Mouse (Mus musculus) thymus, postnatal 10 days (tissue): ENCODE measurements around the gene Pgd.
"Not testable (repeated sequence)": the region's sequence is repeated elsewhere in the genome, so short reads cannot be mapped to it uniquely, and the experiment has no call there.

Source experiments
- DNase-seq, 2 experiments: peaks; one replicate each; pipeline ENCODE4 v3.0.0; 2021; ENCODE audit warnings: low spot score in 2 of 2

Gene Pgd

DNA sequence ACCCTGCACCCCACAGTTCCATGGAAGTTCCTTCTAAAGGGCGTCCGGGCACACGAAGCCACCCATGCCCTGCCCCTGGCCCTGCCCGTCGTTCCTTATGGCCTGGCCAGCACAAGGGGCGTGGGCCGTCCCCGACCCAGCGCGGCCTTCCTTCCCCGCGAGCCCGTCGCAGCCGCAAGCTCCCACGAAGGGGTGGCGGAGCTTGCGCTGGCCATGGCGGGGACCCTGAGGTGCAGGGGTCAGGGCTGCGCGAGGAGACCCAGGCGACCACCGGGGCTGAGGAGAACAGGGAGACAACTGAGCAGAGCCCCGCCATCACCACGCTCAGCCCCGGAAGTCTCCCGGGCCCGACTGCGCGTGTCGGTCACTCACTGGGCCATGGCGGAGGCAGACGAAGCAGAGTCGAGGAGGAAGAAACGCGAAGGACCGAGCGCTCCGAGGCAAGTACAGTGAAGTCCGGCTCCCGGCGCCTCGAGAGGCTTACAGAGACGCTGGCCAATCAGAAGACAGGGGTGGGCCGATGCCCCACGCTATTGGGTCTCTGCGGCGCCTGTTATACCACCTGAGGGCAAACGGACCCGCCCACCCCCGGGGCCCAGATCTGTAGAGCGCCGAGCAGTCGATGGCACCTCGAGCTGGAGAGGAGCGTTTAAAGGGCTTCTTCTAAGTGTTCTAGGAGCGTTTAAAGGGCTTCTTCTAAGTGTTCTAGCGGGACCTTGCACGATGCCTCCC, at the start of gene Pgd:
TSS of gene Pgd (minus strand) at position 557 of the 732 bp plus-strand sequence.
- DNase-seq: peak; percentile 94 to 95

DNA sequence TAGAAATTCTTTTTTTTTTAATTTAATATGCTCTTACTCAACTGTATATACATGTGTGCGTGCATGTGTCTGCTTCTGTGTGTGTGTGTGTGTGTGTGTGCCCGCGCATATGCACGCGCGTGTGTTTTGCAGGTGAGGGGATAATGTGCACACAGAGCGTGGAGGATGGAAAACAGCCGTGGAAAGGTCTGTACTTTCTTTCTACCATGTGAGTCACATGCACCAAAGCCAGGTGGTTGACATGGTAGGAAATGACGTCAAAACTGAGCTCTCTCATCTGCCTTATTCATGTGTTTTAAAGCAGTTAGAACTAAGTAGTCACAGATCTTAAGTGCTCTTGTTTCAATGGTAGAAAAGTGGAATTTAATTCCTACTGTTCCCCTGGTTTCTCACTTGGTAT, 49.4 kb upstream of the Pgd start:
- DNase-seq: peak in 1 of 2 experiments; percentile 22

DNA sequence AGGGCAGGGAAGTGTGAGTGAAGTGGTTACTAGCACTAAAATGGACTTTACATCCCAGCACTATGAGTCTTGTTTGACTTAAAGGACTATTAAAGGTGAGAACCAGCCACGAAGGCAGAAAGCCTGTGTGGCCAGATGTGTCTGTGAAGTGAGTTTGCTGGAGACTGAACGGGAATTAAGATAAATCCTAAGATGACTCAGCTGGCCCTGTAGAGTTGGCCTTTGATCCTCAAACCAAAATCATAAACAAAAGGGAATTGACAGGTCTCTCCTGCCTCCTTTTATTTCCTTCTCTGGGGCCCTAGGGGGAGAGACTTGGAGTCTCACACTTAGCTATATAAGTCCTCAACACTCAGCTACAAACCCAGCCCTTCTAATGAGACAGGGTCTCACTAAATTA, 48.8 kb upstream of the Pgd start:
- DNase-seq: no peak

DNA sequence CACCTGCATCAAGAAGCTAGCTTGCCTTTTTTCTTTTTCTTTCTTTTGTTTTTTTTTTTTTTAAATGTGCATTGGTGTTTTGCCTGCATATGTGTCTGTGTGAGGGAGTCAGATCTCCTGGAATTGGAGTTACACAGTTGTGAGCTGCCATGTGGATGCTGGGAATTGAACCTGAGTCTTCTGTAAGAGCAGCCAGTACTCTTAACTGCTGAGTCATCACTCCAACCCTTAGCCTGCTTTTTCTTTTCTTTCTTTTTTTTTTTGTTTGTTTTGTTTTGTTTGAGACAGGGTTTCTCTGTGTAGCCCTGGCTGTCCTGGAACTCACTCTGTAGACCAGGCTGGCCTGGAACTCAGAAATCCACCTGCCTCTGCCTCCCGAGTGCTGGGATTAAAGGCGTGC, 47.9 kb upstream of the Pgd start:
- DNase-seq: not testable (repeated sequence)

DNA sequence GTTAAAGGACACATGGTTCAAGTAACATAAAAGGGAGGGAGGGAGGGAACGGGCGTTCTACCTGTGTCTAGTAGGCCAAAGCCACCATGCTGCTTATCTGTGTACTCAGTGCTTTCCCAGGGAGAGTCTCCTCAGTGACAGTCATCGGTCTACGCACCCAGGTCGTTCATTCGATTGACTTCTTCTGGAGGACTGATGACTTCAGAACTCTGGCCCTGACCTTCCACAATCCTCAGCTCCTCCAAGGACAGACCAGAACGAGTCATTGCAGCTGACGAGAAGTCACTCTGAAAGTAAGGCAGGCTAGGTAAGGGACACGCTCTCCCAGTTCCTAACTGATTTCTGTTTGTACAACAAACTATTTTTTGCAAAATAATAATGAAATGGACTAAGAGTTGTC, 46.9 kb upstream of the Pgd start:
- no peak for DNase-seq

DNA sequence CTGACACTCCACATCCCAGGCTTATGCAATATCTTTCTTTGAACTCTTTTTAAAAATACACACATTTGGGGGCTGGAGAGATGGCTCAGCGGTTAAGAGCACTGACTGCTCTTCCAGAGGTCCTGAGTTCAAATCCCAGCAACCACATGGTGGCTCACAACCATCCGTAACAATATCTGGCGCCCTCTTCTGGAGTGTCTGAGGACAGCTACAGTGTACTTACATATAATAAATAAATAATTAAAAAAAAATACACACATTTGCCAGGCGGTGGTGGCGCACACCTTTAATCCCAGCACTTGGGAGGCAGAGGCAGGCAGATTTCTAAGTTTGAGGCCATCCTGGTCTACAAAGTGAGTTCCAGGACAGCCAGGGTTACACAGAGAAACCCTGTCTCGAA, 44.9 kb upstream of the Pgd start:
- not testable (repeated sequence) for DNase-seq

DNA sequence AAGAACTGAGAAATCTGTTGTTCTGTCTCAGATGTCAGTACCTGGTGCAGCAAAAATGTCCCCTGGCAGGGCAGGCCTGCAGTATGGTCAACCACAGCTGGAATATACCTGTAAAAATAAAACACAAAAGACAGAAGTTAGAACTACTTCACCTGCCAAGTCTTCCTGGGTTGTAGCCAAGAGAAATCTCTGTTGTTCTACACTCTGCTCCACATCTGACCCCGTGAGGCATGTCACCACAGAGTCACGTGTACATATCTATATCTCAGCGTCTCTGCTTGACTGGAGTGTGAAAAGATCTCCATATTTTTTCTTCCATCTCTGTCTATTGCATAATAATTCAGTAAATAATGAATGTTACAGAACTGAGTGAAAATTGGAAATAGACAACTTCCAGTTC, 35.9 kb upstream of the Pgd start:
- DNase-seq: no peak

DNA sequence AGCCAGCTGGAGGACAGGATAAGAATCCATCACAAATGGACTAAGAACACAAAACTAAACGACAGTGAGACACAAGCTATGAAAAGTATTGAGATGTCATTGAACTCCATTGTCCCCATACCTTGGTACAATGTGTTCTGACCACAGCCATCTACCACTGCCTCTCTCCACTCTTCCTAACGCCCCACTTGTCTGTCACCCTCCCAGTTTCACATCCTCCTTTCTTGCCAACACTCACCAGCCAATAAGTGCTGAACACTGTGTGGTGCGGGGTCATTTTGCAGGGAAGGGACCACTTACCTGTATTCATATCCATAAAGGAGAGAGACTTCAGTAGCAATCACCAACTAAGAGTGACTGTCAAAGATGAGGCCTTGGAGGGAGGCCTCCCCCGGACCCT, 34.5 kb upstream of the Pgd start:
- no peak for DNase-seq

DNA sequence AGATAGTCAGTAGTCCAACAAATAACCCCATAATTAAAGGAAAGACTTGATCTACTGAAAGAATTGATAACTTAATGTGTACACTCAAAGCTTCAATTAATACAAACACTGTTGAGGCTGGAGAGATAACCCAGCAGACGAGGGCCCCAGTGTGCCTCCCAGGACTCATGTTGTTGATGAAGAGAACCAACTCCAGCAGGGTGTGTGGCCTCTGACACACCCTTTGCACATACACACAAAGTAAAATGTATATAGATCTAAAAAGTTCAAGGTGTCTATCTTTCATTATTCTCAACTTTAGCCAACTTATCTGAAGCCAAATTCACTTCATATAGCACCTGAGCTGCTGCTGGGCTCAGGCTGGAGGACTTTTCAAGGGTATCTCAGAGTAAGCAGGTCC, 30.6 kb upstream of the Pgd start:
- no peak for DNase-seq

DNA sequence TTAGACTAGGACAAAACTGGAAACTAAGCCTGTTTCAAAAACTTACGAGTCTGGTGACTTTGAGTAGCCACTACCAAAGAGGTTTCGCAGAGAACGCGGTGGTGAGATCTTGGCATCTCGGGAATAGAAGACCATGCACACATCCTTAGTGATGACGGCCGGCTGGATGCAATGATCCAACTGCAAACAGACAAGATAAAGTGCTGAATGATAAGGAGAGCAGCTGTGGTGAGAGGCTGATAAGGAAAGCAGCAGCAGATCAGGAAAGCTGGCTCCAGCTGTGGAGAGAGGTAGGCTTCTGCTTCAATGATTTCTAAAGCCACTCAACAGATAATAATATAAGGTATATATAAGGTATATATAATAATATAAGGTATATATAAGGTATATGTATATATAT, 24.5 kb upstream of the Pgd start:
- no peak for DNase-seq

DNA sequence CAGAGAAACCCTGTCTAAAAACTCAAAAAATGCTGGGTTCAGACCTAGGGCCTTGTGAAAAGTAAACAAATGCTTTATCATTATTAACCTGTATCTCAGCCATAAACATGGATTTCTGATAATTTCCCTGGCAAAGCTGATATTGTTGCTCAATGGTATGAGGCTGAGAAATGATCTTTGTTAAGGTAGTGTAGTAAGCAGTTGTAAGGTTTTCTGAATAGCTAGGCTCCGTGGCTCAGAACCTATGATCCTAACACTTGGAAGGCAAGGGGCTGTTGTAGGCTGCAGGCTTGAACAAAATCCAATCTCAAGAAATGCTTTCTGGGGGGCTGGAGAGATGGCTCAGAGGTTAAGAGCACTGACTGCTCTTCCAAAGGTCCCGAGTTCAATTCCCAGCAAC, 22.0 kb upstream of the Pgd start:
- no peak for DNase-seq

DNA sequence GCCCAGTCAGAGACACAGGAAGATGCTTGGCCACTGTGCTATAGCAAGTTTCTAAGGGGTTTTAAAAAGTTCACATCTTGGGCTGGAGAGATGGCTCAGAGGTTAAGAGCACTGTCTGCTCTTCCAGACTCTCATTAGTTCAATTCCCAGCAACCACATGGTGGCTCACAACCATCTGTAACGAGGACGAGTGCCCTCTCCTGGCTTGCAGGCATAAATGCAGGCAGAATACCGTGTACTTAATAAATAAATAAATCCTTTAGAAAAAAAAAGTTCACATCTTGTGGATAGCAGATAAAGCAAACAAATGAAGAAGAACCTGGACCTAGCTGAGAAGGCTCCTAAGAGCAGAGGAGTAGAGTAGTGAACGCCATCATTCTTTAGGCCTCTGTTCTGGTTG, 16.2 kb upstream of the Pgd start:
- DNase-seq: peak in 1 of 2 experiments; percentile 11

DNA sequence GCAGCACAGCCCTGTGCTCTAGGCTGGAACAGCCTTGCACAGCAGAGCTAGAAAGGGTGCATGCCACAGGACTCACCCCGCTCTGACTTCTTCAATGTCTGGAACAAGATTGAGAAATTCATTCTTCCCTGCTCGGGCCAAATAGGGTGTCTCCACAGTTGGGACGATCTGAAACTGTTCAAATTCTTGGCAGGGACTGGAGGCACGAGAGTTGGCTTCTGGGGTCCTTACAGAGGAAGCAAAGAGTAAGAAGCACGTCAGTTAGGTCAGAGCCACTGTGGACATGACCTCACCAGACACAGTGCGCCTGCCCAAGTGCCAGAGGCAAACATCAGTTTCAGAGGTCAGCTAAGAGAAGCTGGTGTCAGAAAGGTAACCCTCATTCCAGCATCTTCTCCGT, 15.6 kb upstream of the Pgd start:
- no peak for DNase-seq

DNA sequence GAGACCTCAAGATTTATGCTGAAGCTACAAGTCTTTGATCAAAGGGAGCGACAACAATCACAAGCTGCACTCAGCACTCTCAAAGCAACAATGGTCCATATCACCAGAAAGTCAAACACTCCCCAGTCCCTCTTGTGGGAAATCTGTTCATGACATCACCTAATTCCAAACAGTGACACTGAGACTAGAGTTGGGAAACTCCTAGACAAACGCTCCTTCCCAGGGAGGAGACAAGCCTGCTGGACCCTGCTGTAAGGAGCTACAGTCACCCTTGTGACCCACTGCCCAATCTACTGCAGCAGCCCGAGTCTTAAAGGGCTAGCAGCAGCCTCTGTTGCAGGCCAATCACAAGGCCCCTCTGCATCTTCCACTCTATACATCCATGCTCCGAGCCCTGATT, 13.0 kb upstream of the Pgd start:
- no peak for DNase-seq

DNA sequence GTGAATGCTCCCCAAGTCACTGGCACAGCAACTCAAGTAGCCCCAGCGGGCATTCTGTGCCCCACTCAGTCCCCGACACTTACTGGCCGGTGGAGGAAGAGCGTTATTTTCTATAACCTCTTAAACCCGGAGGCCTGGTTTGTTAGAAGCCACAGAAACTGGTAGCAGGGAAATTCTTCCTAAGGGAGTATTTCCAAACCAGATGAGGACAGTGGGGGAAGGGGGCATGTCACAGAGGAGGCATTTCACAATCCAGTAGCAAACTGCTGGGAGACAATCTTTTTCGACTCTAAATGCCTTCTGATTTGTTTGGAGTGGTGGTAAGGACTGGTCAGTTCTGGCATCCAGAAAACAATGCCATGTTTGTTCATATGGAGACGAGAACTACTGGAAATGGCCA, 12.6 kb upstream of the Pgd start:
- DNase-seq: no peak

DNA sequence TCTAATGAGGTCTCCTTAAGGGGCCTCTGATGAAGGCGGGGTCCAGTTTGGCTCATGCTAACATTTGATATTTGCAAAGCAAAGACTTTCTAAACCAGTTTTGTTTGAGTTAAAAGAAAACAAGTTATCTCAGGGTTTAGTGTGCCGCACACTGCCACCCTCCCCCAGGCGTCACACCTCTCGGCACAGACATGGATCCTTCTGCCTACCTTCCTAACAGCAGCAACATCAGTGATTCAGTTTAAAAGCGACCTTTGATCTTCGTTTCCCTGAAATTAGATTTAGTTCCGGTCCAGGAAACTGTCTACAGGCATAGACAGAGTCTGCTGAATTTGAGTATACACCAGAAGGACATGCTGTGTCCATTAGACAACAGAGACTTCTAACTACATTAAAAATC, 11.8 kb upstream of the Pgd start:
- no peak for DNase-seq

DNA sequence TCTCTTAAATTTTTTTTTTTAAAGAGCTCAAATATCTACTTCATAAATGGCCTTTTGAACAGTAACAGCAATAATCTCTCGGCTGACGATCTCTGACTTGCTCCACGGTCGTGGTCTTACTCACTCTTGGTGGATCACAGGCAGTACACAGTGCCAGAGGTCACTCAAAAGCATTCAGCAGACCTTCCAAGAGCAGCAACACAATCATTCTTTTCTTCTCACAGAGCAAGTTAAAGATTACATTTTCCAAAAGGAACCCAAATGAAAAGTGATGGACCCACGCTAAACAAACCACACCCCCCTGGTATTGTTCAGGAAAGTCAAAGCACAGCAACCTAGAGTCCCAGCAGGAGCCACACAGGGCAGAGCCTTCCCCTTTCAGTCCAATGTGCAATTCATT, 10.5 kb upstream of the Pgd start:
- no peak for DNase-seq

DNA sequence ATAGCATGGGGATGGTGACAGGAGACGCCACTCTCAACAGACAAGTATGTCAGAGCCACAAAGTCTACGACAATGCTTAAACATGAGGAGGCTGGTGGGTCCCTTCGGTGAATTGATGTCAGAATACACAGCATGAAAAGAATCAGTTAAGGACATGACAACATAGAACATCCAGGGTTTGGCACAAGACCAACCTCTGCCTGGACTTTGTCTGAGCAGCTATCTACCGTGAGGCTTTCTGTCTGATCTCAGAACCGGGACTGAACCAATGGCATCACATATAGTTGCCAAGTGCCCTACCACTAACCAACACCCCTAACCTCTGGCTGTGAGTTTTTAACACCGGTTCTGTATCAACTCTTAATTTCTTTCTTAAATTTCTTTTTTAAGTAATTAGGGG, 10.1 kb upstream of the Pgd start:
- DNase-seq: no peak

DNA sequence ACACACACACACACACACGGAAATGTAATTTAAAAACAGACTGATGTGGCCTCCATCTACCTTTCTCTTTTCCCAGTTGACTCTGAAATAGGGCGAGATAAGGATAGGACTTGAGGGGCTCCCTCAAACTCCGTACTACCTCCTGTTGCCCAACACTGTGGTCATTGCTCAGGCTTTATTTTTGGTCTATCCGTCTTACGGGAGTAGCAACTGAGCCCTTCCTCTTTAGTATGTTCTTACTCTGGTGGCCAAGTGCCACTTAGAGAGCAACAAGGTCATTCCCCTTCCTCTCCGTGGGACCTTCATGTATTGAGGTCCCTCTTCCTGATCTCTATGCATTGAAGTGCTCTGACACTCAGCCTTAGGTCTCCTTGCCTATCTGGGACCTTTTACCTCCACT, 7.1 kb upstream of the Pgd start:
- no peak for DNase-seq

DNA sequence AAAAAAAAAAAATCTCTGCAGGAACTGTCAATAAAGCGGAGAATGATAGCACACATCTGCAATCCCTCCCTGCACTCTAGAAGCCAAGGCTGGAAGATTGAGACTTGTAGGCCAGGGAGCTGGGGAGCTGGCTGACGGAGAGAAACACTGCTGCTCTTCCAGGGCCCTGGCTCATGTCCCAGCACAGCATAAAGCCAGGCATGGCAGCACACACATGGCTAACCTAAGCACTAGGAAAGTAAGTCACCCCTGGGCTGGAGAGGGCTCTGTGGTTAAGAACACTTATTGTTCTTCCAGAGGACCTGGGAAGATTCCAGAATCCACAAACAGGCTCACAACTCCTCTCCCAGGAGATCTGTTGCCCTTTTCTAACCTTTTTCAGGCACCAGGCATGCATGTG, 6.1 kb upstream of the Pgd start:
- DNase-seq: no peak

DNA sequence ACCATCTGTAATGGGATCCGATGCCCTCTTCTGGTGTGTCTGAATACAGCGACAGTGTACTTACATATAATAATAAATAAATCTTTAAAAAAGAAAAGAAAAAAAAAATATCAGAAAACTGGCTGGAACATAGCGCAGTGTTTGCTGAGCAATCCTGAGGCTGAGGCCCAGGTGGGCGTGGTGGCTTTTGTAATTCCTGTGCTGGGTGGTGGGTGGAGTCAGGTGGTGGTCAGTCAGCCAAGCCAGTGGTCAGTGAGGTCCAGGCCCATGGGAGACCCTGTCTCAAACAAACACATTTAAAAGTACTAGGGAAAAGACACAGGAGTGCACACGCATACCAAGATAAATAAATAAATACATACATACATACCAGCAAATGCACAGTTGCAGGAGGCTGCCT, 5.5 kb upstream of the Pgd start:
- no peak for DNase-seq

DNA sequence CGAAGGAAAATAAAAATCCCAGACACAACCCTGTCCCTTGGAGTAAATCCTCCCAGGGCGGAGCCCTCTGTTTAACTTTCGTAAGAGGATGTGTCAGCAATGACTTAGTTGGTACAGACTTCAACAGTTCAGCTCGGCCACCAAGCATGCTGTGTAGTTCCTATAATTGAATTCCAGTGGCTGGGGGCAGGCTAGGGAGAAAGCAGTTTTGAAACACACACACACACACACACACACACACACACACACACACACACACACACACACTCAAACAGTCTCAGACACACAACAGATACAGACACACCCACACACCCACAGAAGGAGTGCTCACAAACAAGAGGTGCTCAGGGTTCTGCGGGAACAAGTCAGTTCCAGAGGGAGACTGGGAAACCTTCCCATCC, 5.0 kb upstream of the Pgd start:
- DNase-seq: no peak

DNA sequence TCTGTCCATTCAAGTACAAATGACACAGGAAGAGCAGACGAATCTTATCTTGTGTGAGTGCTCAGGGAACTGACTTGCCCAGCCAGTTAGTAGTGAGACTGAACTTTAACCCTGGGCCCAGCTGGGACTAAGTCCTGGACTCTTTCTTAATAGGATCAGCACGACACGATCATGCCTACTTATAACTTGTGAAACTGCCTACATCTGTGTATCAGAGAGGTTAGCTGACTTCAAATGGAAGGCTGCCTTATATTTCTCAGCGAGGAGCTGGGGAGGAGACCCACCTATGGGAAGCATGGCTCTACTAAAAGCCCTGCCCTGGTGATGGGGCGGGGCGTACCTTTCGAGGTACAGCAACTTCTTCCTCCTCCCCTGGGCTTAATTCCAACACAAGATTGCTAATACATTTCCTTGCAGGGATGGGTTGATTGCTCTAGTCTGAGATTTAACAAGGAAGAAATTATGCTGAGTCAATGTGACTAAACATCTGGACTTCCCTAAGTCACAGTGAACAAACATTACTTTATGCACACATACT, 3.9 kb upstream of the Pgd start:
- no peak for DNase-seq

DNA sequence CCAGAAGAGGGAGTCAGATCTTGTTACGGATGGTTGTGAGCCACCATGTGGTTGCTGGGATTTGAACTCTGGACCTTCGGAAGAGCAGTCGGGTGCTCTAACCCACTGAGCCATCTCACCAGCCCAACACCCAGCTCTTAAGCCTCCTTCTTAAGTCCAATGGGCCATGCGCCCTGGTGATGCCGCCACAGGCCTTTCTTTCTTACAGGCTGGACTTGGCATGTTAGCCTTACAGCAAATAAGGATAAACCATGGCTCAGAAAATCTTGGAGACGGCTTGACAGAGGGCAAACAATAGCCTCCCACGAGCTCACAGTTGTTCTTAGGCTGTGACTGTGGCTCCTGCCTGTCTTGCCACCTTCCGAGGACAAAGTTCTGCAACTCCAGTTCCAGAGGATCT, 3.4 kb upstream of the Pgd start:
- DNase-seq: not testable (repeated sequence)
